Mouse (Mus musculus) stomach, postnatal 0 days (tissue): ENCODE data around the gene Ank3. TPM values are rescaled to one million over a fixed set of nuclear protein-coding genes. Genes with fewer than 3 reads are reported as not detected.
A peak's percentile ranks its signal among the peaks of the same experiment; 100 is the strongest.

Experiments
- ATAC-seq: fragments of 200-750 bp; cut with Nextera tagmentation; 2 replicates; pipeline ENCODE4 v1.8.0; 2017; ENCODE audit not compliant: low FRiP score, low TSS enrichment
- DNase-seq: peaks from one replicate; pipeline ENCODE4 v3.0.0-alpha.2; 2016; ENCODE audit warnings: low spot score
- H3K27ac ChIP-seq: fragments of 300-500 bp; sonication (generic); replicated peaks from 2 replicates; pipeline ENCODE4 v1.5.1; 2014; ENCODE audit warnings: mild to moderate bottlenecking, control low read depth
- H3K27me3 ChIP-seq: fragments of 300-500 bp; sonication (generic); 2 replicates; pipeline ENCODE4 v1.6.1; 2014; ENCODE audit warnings: low read length; ENCODE audit not compliant: control insufficient read depth, insufficient read depth
- H3K36me3 ChIP-seq: fragments of 300-500 bp; sonication (generic); 2 replicates; pipeline ENCODE4 v1.6.1; 2014; ENCODE audit warnings: low read length, mixed read lengths; ENCODE audit not compliant: control insufficient read depth, insufficient read depth
- H3K4me1 ChIP-seq: fragments of 300-500 bp; sonication (generic); replicated peaks from 2 replicates; pipeline ENCODE4 v1.6.1; 2014; ENCODE audit warnings: antibody characterized with exemption; ENCODE audit not compliant: control insufficient read depth, insufficient read depth
- H3K4me2 ChIP-seq: fragments of 300-500 bp; sonication (generic); replicated peaks from 2 replicates; pipeline ENCODE4 v1.6.1; 2014; ENCODE audit warnings: low read depth, mild to moderate bottlenecking, control low read depth, moderate library complexity
- H3K4me3 ChIP-seq: fragments of 300-500 bp; sonication (generic); 2 replicates; pipeline ENCODE4 v1.5.1; 2014; ENCODE audit warnings: low read depth, low read length, control low read depth
- H3K9ac ChIP-seq: fragments of 300-500 bp; sonication (generic); 2 replicates; pipeline ENCODE4 v1.6.1; 2014; ENCODE audit warnings: mild to moderate bottlenecking, low read length, control low read depth, mixed read lengths
- H3K9me3 ChIP-seq: fragments of 300-500 bp; sonication (generic); 2 replicates; pipeline ENCODE4 v1.6.1; 2016; ENCODE audit warnings: low read length; ENCODE audit not compliant: control insufficient read depth
- CTCF ChIP-seq: IDR thresholded peaks from 2 replicates; pipeline ENCODE4 v1.5.1; 2016; ENCODE audit warnings: antibody characterized with exemption, low read depth, mild to moderate bottlenecking, moderate library complexity
- EP300 ChIP-seq: optimal IDR thresholded peaks from 2 replicates; pipeline ENCODE3; 2016; ENCODE audit warnings: antibody characterized with exemption
- WGBS: fragments of 180-500 bp; shearing (Covaris S2); extraction: QIAGEN DNeasy Blood & Tissue Kit; methylation state at CpG from one replicate; pipeline ENCODE4 v1.1.7; 2014; 5-methylcytosine and 5-hydroxymethylcytosine counted together
- polyA plus RNA-seq: library from polyadenylated mRNA; unstranded; fragments of >200 nt; fragmentation: Nextera tagmentation; extraction: Ambion mirVana; gene quantifications from 2 replicates; pipeline ENCODE4 v1.2.1, GENCODE M21; 2015

Ank3 gene
- polyA plus RNA-seq, 1 experiment from 2014 or later: 16.0 TPM

GRCm38 (mm10) chr10:70063881-70064555 is 665.4 kb downstream of the Ank3 start:
- no peak for ATAC-seq
- DNase-seq: no peak
- Histone ChIP-seq H3K4me2 (no peak overlapping the region), H3K27ac (no peak overlapping the region), H3K36me3 (no peaks in the 10 kb centered on the region), H3K4me3 (no peak overlapping the region), H3K9me3 (no peaks in the 10 kb centered on the region), H3K4me1 (0 out of 2 replicates have a peak, but pooled peaks cover 2% of the 10 kb centered on the region), H3K27me3 (no peaks in the 10 kb centered on the region), H3K9ac (no peak overlapping the region)
- WGBS: 84% methylated on average over 6 of the region's 6 CpGs
- TF ChIP-seq CTCF (no peak), EP300 (no peak)

GRCm38 (mm10) chr10:70065191-70065590 is 666.6 kb downstream of the Ank3 start:
- DNase-seq (no peak), ATAC-seq (no peak)
- 79% methylated on average over 3 of the region's 3 CpGs for WGBS
- Histone ChIP-seq H3K27ac (no peak overlapping the region), H3K27me3 (no peaks in the 10 kb centered on the region), H3K9me3 (no peaks in the 10 kb centered on the region), H3K4me1 (0 out of 2 replicates have a peak, but pooled peaks cover under 1% of the 10 kb centered on the region), H3K36me3 (no peaks in the 10 kb centered on the region), H3K9ac (no peak overlapping the region), H3K4me2 (no peak overlapping the region), H3K4me3 (no peak overlapping the region)
- TF ChIP-seq CTCF (no peak), EP300 (no peak)

- no peak overlapping the region for H3K4me3 ChIP-seq
- 56% methylated on average over 8 of the region's 8 CpGs for WGBS
- ATAC-seq (no peak), DNase-seq (no peak)
- H3K4me1 ChIP-seq: no peaks in the 10 kb centered on the region
- no peaks in the 10 kb centered on the region for H3K36me3 ChIP-seq
- no peaks in the 10 kb centered on the region for H3K9me3 ChIP-seq
- no peaks in the 10 kb centered on the region for H3K27me3 ChIP-seq
- no peak overlapping the region for H3K9ac ChIP-seq
- H3K4me2 ChIP-seq: no peak overlapping the region
- H3K27ac ChIP-seq: no peak overlapping the region
- TF ChIP-seq EP300 (no peak), CTCF (no peak)
Measured at GRCm38 (mm10) chr10:70066497-70067168, 668.1 kb downstream of the Ank3 start.

- Histone ChIP-seq H3K4me2 (no peak overlapping the region), H3K27ac (no peak overlapping the region), H3K9me3 (no peaks in the 10 kb centered on the region), H3K4me1 (no peaks in the 10 kb centered on the region), H3K4me3 (no peak overlapping the region), H3K9ac (no peak overlapping the region), H3K27me3 (no peaks in the 10 kb centered on the region), H3K36me3 (no peaks in the 10 kb centered on the region)
- 41% methylated on average over 6 of the region's 6 CpGs for WGBS
- TF ChIP-seq CTCF: no peak
- no peak for TF ChIP-seq EP300
- peak; percentile 21 for DNase-seq
- no peak for ATAC-seq
Measured at GRCm38 (mm10) chr10:70067169-70068115, 668.9 kb downstream of the Ank3 start.

GRCm38 (mm10) chr10:70069321-70069720 is 670.7 kb downstream of the Ank3 start:
- H3K9me3 ChIP-seq: no peaks in the 10 kb centered on the region
- no peaks in the 10 kb centered on the region for H3K4me1 ChIP-seq
- H3K27me3 ChIP-seq: no peaks in the 10 kb centered on the region
- 52% methylated on average over 6 of the region's 6 CpGs for WGBS
- no peak overlapping the region for H3K4me2 ChIP-seq
- no peaks in the 10 kb centered on the region for H3K36me3 ChIP-seq
- TF ChIP-seq EP300: no peak
- no peak for TF ChIP-seq CTCF
- no peak overlapping the region for H3K9ac ChIP-seq
- no peak overlapping the region for H3K27ac ChIP-seq
- no peak for DNase-seq
- H3K4me3 ChIP-seq: no peak overlapping the region
- ATAC-seq: no peak
